Mouse (Mus musculus): Measurements from ENCODE around the gene Wdr54.

Gene Wdr54

GRCm38 (mm10) chr6:83125331-83125730 is 30.9 kb downstream of the Wdr54 start, which contains the start of gene Ino80b:
Ino80b (minus strand) TSS chr6:83125431.
- no peak for DNase-seq

- DNase-seq: peak; percentile 95
Observed at GRCm38 (mm10) chr6:83124851-83125312, 31.3 kb downstream of the Wdr54 start.

- no peak for DNase-seq
Observed at GRCm38 (mm10) chr6:83122961-83123360, 33.2 kb downstream of the Wdr54 start.

GRCm38 (mm10) chr6:83121863-83122710 is 34.1 kb downstream of the Wdr54 start:
- no peak for DNase-seq

- peak; percentile 99 for DNase-seq
Observed at GRCm38 (mm10) chr6:83120930-83121862, 35.0 kb downstream of the Wdr54 start, which contains the start of gene Wbp1. Wbp1 (minus strand) TSS chr6:83121559.

- peak; percentile 55 for DNase-seq
Observed at GRCm38 (mm10) chr6:83119734-83120051, 36.5 kb downstream of the Wdr54 start.

- DNase-seq: no peak
Observed at GRCm38 (mm10) chr6:83118825-83119733, 37.1 kb downstream of the Wdr54 start.

GRCm38 (mm10) chr6:83118369-83118768 is 37.8 kb downstream of the Wdr54 start:
- DNase-seq: no peak

- DNase-seq: no peak
Observed at GRCm38 (mm10) chr6:83117616-83118015, 38.6 kb downstream of the Wdr54 start.

GRCm38 (mm10) chr6:83117165-83117438 is 39.1 kb downstream of the Wdr54 start:
- no peak for DNase-seq

- DNase-seq: no peak
Observed at GRCm38 (mm10) chr6:83116373-83117164, 39.6 kb downstream of the Wdr54 start.

- no peak for DNase-seq
Observed at GRCm38 (mm10) chr6:83115682-83116372, 40.4 kb downstream of the Wdr54 start.

- DNase-seq: peak; percentile 94
Observed at GRCm38 (mm10) chr6:83115011-83115671, 41.1 kb downstream of the Wdr54 start, which contains the start of gene Mogs. Mogs (plus strand) TSS chr6:83115496.

GRCm38 (mm10) chr6:83111510-83112136 is 44.6 kb downstream of the Wdr54 start:
- DNase-seq: no peak

- peak; percentile 85 for DNase-seq
Observed at GRCm38 (mm10) chr6:83108762-83109668, 47.2 kb downstream of the Wdr54 start, which contains the start of gene Mrpl53. Mrpl53 (plus strand) TSS chr6:83109040.

- peak; percentile 84 for DNase-seq
Observed at GRCm38 (mm10) chr6:83107566-83108400, 48.4 kb downstream of the Wdr54 start.

- DNase-seq: no peak
Observed at GRCm38 (mm10) chr6:83104158-83104557, 52.0 kb downstream of the Wdr54 start.

- no peak for DNase-seq
Observed at GRCm38 (mm10) chr6:83103130-83103650, 53.0 kb downstream of the Wdr54 start.
